In the genomic region with DNA sequence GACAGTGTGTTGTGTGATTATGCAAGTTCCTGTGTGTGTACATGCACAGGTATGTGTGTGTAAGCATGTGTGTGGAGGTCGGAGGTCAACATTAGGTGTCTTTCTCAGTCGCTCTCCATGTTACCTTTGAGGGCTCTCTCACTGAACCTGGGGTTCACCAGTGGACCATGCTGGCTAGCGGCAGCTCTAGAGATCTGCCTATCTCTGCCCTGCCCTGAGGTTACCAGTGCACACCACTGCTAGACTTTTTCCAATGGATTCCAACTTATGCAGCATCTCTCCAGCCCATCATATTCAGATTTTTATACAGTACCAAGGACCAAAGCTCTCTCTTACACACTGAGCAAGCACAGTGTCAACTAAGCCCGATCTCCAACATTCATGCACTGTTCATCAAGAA, we compare ENCODE assay signal across 19 mouse cellular contexts. TPM values are rescaled to one million over a fixed set of nuclear protein-coding genes. Genes with fewer than 3 reads are reported as not detected.
DNase-seq lines count a peak whose midpoint lies in the region; ATAC-seq and TF ChIP-seq lines count a peak whose summit lies in the region.
"Had no signal": no experiment of that assay in that cellular context is flagged by ENCODE, and none has a peak within 500 bp of the region (broad histone marks: within the 10 kb centered on the region; RNA-seq: fewer than 3 reads in every experiment).

No protein-coding gene starts in this region.

- H3K4me3 ChIP-seq in kidney, embryonic 15.5 days (replicated peaks): no peak overlapping the region
- H3K4me3 ChIP-seq in liver, embryonic 13.5 days (replicated peaks): peak overlapping the region; percentile 53
- peak overlapping the region; percentile 53 for H3K4me3 ChIP-seq in liver, embryonic 16.5 days (ENCODE audit: low read depth, low read length)
- no peak overlapping the region for H3K4me3 ChIP-seq in forebrain, postnatal 0 days (ENCODE audit: low read depth, low read length)
- H3K4me3 ChIP-seq: embryonic facial prominence, embryonic 10.5 days; forebrain, embryonic 15.5 days; heart, embryonic 13.5 days; hindbrain, embryonic 12.5 days had no signal

- 0 out of 2 replicates have a peak, but pooled peaks have one; percentile 29 for ATAC-seq in kidney, embryonic 15.5 days (replicated peaks; ENCODE audit: low FRiP score)
- ATAC-seq in liver, embryonic 13.5 days (ENCODE audit: low read depth): peak; percentile 63
- peak; percentile 49; the same call in 1 of the 2 replicates for ATAC-seq in liver, embryonic 16.5 days (ENCODE audit: low read depth)
- ATAC-seq in forebrain, postnatal 0 days: no peak
- ATAC-seq: forebrain, embryonic 15.5 days; hindbrain, embryonic 16.5 days had no signal

- no peak overlapping the region for H3K4me2 ChIP-seq in kidney, embryonic 15.5 days
- peak overlapping the region; percentile 56 for H3K4me2 ChIP-seq in liver, embryonic 13.5 days
- peak overlapping the region; percentile 46 for H3K4me2 ChIP-seq in liver, embryonic 16.5 days (ENCODE audit: low read depth, low read length)
- H3K4me2 ChIP-seq in forebrain, postnatal 0 days (ENCODE audit: low read depth): no peak overlapping the region
- H3K4me2 ChIP-seq: forebrain, embryonic 15.5 days; heart, embryonic 13.5 days; hindbrain, embryonic 12.5 days had no signal

- no peak for TF ChIP-seq CTCF in forebrain, postnatal 0 days (IDR thresholded peaks at IDR 0.05; ENCODE audit: low read depth)

- H3K4me1 ChIP-seq in kidney, embryonic 15.5 days: peaks cover 9% of the 10 kb centered on the region
- peaks cover 41% of the 10 kb centered on the region for H3K4me1 ChIP-seq in liver, embryonic 13.5 days (replicated peaks)
- H3K4me1 ChIP-seq in liver, embryonic 16.5 days (ENCODE audit: control insufficient read depth, low read depth, low read length): peaks cover 10% of the 10 kb centered on the region; the same call in 1 of the 2 replicates
- no peaks in the 10 kb centered on the region for H3K4me1 ChIP-seq in forebrain, postnatal 0 days (ENCODE audit: insufficient read depth)
- H3K4me1 ChIP-seq: forebrain, embryonic 15.5 days; hindbrain, embryonic 12.5 days had no signal

- H3K9me3 ChIP-seq in kidney, embryonic 15.5 days (replicated peaks): no peaks in the 10 kb centered on the region
- H3K9me3 ChIP-seq in liver, embryonic 13.5 days (replicated peaks): no peaks in the 10 kb centered on the region
- no peaks in the 10 kb centered on the region for H3K9me3 ChIP-seq in liver, embryonic 16.5 days (replicated peaks; ENCODE audit: control insufficient read depth, low read length)
- H3K9me3 ChIP-seq in forebrain, postnatal 0 days (ENCODE audit: low read length): no peaks in the 10 kb centered on the region
- H3K9me3 ChIP-seq: embryonic facial prominence, embryonic 10.5 days; forebrain, embryonic 15.5 days; heart, embryonic 13.5 days; hindbrain, embryonic 12.5 days had no signal

- H3K27me3 ChIP-seq in kidney, embryonic 15.5 days: peaks cover 4% of the 10 kb centered on the region; the same call in 1 of the 2 replicates
- peaks cover 12% of the 10 kb centered on the region for H3K27me3 ChIP-seq in liver, embryonic 13.5 days
- H3K27me3 ChIP-seq in liver, embryonic 16.5 days (ENCODE audit: control insufficient read depth, insufficient read depth, low read depth, low read length): no peaks in the 10 kb centered on the region
- H3K27me3 ChIP-seq in forebrain, postnatal 0 days (ENCODE audit: insufficient read depth, low read length): no peaks in the 10 kb centered on the region
- H3K27me3 ChIP-seq: forebrain, embryonic 15.5 days; heart, embryonic 13.5 days; hindbrain, embryonic 12.5 days had no signal

- H3K27ac ChIP-seq in kidney, embryonic 15.5 days: no peak overlapping the region
- H3K27ac ChIP-seq in liver, embryonic 13.5 days: peak overlapping the region; percentile 95
- peak overlapping the region; percentile 92 for H3K27ac ChIP-seq in liver, embryonic 16.5 days (ENCODE audit: low read length)
- H3K27ac ChIP-seq in forebrain, postnatal 0 days (ENCODE audit: low read depth, low read length): no peak overlapping the region
- H3K27ac ChIP-seq: embryonic facial prominence, embryonic 10.5 days; forebrain, embryonic 15.5 days; heart, embryonic 13.5 days; hindbrain, embryonic 12.5 days had no signal

- DNase-seq in kidney, postnatal 10 days: no peak
- no peak for DNase-seq in liver, embryonic 13.5 days
- no peak for DNase-seq in forebrain, postnatal 0 days
- no peak for DNase-seq in embryo, embryonic 10 days (ENCODE audit: low spot score)
- DNase-seq: adrenal gland, adult 2 months; adrenal gland, postnatal 25 days; cerebellum, adult 18-20 months; cerebellum, adult 9-11 months; cerebellum, postnatal 36 days; gastrocnemius, postnatal 10 days; heart, adult 18-20 months; heart, postnatal 36 days had no signal

- WGBS in kidney, embryonic 15.5 days: 94% methylated on average over 4 of the region's 4 CpGs
- 75% methylated on average over 4 of the region's 4 CpGs for WGBS in liver, embryonic 13.5 days (ENCODE audit: insufficient replicate concordance)
- 80% methylated on average over 4 of the region's 4 CpGs for WGBS in liver, embryonic 16.5 days (ENCODE audit: insufficient replicate concordance)
- WGBS in forebrain, postnatal 0 days: 95% methylated on average over 4 of the region's 4 CpGs

- H3K36me3 ChIP-seq in kidney, embryonic 15.5 days: no peaks in the 10 kb centered on the region
- H3K36me3 ChIP-seq in liver, embryonic 13.5 days: no peaks in the 10 kb centered on the region
- H3K36me3 ChIP-seq in liver, embryonic 16.5 days (ENCODE audit: control insufficient read depth, insufficient read depth): no peaks in the 10 kb centered on the region
- no peaks in the 10 kb centered on the region for H3K36me3 ChIP-seq in forebrain, postnatal 0 days (ENCODE audit: insufficient read depth)
- H3K36me3 ChIP-seq: embryonic facial prominence, embryonic 10.5 days; forebrain, embryonic 15.5 days; heart, embryonic 13.5 days; hindbrain, embryonic 12.5 days had no signal

- H3K9ac ChIP-seq in kidney, embryonic 15.5 days: no peak overlapping the region
- H3K9ac ChIP-seq in liver, embryonic 13.5 days: peak overlapping the region; percentile 68
- peak overlapping the region; percentile 54 for H3K9ac ChIP-seq in liver, embryonic 16.5 days (ENCODE audit: low read depth, low read length)
- H3K9ac ChIP-seq in forebrain, postnatal 0 days: no peak overlapping the region
- H3K9ac ChIP-seq: forebrain, embryonic 15.5 days; heart, embryonic 13.5 days; hindbrain, embryonic 12.5 days had no signal

RNA-seq across cellular contexts. Expression of gene Slc4a5, which starts 27.1 kb away (rescaled TPM):
- polyA plus RNA-seq in kidney, embryonic 15.5 days (2015; fragmentation: Nextera tagmentation; extraction: Ambion mirVana): 0.44 and 0.59 TPM in 2 replicates
- 0.86 and 0.89 TPM in 2 replicates for polyA plus RNA-seq in liver, embryonic 13.5 days (2015; fragmentation: Nextera tagmentation; extraction: Ambion mirVana)
- polyA plus RNA-seq in liver, embryonic 16.5 days (2015; fragmentation: Nextera tagmentation; extraction: Ambion mirVana): 0.89 and 0.93 TPM in 2 replicates
- 1.3 and 1.7 TPM in 2 replicates for total RNA-seq in forebrain, postnatal 0 days (2014; rRNA removed)
- polyA plus RNA-seq in forebrain, postnatal 0 days (2015; fragmentation: Nextera tagmentation; extraction: Ambion mirVana): 0.45 and 1.3 TPM in 2 replicates
- total RNA-seq: adrenal gland, adult 2 months; heart, postnatal 36 days had no signal

Comparison
In these comparisons a context has a peak if more than half of its experiments do, and no peak if none do; other contexts are left out.
1. H3K27ac ChIP-seq: peak in liver, embryonic 13.5 days (single experiment) and liver, embryonic 16.5 days (single experiment); none in kidney, embryonic 15.5 days (single experiment) and forebrain, postnatal 0 days (single experiment).
2. H3K4me2 ChIP-seq: peak in liver, embryonic 13.5 days (single experiment) and liver, embryonic 16.5 days (single experiment); none in kidney, embryonic 15.5 days (single experiment) and forebrain, postnatal 0 days (single experiment).
3. H3K4me3 ChIP-seq: peak in liver, embryonic 13.5 days (single experiment) and liver, embryonic 16.5 days (single experiment); none in kidney, embryonic 15.5 days (single experiment) and forebrain, postnatal 0 days (single experiment).
4. H3K9ac ChIP-seq: peak in liver, embryonic 13.5 days (single experiment) and liver, embryonic 16.5 days (single experiment); none in kidney, embryonic 15.5 days (single experiment) and forebrain, postnatal 0 days (single experiment).